Mouse (Mus musculus): Measurements from ENCODE around the gene Tnfsf11. TPM values are rescaled to one million over a fixed set of nuclear protein-coding genes. Genes with fewer than 3 reads are reported as not detected.
A peak's percentile ranks its signal among the peaks of the same experiment; 100 is the strongest.

Tnfsf11 gene
- total RNA-seq, 2 experiments from 2014 or later = not detected

GRCm38 (mm10) chr14:78322916-78323315 lies 15.1 kb upstream of the Tnfsf11 start:
- no peak for TF ChIP-seq CTCF (conservative IDR thresholded peaks at IDR 0.05)
- H3K4me3 ChIP-seq = no peak overlapping the region
- H3K27ac ChIP-seq = no peak overlapping the region
- DNase-seq (ENCODE audit: low spot score in 2 of 2) = no peak

DNA sequence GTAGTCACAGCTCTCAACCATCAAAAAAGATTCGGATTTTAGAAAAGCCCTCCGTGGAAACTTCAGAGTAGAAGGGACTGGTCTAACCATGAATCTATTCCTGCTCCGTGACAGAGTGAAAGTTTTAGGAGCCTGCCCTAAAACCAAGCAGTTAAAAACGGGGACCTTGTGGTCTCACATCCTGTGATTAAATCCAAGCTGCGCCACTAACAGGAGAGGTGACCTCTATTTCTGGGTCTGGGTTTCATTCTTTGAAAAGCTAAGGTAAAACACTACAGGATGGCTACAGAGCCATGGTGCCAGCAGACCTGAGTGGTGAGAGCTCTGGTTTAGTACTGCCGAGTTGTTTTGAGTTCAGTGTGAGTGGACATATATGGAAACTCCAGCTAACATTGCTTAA lies 12.4 kb upstream of the Tnfsf11 start:
- TF ChIP-seq CTCF (conservative IDR thresholded peaks at IDR 0.05) = no peak
- Histone ChIP-seq H3K4me3 (no peak overlapping the region), H3K27ac (no peak overlapping the region)
- no peak for DNase-seq (ENCODE audit: low spot score in 2 of 2)

DNA sequence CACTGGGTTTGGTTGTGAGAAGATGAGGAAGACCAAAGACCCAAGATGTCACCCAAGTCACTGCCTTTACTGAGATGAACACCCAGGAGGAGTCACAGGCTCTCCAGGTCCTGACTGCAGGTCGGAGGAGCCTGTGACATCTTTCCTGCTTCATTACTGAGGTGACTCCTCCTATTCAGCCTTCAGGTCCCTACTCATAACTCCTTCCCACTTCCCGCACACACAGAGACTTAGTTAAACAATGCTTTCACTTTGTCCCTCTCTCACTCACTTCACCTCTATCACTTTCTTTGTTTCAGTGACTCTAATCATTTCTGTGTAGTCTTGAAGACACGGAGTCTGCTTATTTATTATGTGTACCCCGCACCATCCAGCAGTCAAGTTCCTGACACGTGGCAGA lies 11.7 kb upstream of the Tnfsf11 start:
- no peak for TF ChIP-seq CTCF (conservative IDR thresholded peaks at IDR 0.05)
- DNase-seq (ENCODE audit: low spot score in 2 of 2) = no peak
- H3K4me3 ChIP-seq = no peak overlapping the region
- no peak overlapping the region for H3K27ac ChIP-seq

DNA sequence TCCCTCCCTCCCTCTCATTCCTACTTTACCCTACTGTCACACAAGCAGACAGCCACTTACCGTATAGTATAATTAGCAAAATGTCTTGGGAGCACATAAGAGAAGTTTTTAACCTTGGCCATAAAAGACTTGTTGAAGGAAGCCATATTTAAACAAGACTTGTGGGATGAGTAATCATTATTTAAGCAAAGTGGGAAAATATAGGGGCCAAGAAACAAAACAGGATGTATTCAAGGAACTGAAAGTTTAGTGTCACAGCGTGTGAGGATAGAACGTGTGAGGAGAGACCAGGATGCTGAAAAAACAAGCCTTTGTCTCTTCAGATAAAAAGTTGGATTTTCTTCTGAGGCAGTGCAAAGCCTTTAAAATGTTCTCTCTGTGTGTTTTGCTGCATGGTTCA lies 11.2 kb upstream of the Tnfsf11 start:
- no peak for DNase-seq (ENCODE audit: low spot score in 2 of 2)
- no peak overlapping the region for H3K27ac ChIP-seq
- no peak overlapping the region for H3K4me3 ChIP-seq
- no peak for TF ChIP-seq CTCF (conservative IDR thresholded peaks at IDR 0.05)

DNA sequence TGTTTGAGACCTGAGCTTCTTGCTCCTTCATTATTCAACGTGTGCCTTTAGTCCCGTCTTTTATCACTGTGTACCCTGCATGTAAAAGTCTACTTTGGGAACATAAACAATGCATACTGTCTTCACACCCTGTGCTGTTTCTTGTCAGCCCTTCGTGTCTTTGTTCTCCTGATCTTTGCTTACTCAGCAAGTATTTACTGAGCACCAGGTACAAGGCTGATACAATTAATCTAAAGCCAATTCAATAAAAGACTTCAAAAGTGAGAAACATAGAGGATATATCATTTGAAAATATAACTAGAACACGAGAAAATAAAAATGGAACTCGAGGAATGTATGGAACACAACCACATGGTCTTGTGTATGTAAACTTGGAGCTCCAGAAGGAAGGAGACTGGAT lies 9.8 kb upstream of the Tnfsf11 start:
- DNase-seq (ENCODE audit: low spot score in 2 of 2) = no peak
- H3K27ac ChIP-seq = no peak overlapping the region
- no peak overlapping the region for H3K4me3 ChIP-seq
- no peak for TF ChIP-seq CTCF (conservative IDR thresholded peaks at IDR 0.05)

- no peak for DNase-seq (ENCODE audit: low spot score in 2 of 2)
- Histone ChIP-seq H3K27ac (no peak overlapping the region), H3K4me3 (no peak overlapping the region)
- TF ChIP-seq CTCF (conservative IDR thresholded peaks at IDR 0.05) = no peak
Measured at GRCm38 (mm10) chr14:78300914-78301313, 6.9 kb downstream of the Tnfsf11 start.

DNA sequence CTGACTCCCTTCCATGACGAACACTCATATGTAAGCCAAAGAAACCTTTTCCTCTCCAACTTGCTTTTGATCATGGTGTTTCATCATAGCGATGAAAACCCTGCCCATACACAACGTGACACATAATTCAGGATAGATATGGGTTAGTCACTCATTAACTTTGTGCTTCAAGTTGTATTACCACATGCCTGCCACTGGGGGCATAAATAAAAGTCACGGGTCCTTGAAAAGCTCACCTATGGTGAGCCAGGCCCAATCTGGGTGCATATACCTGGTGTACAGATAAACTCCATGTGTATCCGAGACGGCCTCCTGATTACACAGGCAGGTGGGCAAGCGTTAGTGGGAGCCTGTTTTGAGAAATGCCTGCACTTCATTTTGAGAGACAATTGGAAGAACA lies 15.2 kb downstream of the Tnfsf11 start:
- Histone ChIP-seq H3K4me3 (no peak overlapping the region), H3K27ac (no peak overlapping the region)
- TF ChIP-seq CTCF (conservative IDR thresholded peaks at IDR 0.05) = peak; percentile 59
- no peak for DNase-seq (ENCODE audit: low spot score in 2 of 2)

DNA sequence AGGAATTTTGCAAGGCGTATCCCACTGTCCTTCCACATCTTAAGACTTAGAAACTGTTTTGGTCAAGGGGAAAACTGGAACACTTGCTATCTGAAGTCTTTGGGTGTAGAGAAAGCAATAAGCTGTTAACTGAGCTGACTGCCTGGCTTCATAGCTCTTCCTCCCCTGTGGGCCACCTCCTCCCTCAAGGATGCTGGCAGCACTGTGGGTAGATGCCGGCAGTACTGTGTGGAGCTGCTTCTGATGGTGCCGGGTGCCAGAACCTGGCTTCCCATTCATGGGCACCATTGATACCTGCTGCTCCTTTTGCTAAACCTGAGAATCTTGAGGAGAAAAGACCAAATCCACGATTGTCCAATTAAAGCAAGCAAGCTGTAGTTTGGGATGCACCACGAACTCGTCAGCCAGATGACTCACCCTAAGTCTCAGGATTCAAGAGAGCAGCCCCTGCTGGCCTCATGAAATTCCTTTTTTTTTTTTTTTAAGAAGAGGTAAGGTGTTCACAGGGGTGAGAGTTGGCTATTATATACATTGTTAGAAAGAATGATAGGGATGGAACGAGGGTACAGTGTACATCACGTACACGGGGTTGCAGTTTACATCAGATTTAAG lies 17.8 kb downstream of the Tnfsf11 start:
- no peak for DNase-seq (ENCODE audit: low spot score in 2 of 2)
- H3K27ac ChIP-seq = no peak overlapping the region
- TF ChIP-seq CTCF (conservative IDR thresholded peaks at IDR 0.05) = no peak
- H3K4me3 ChIP-seq = no peak overlapping the region

DNA sequence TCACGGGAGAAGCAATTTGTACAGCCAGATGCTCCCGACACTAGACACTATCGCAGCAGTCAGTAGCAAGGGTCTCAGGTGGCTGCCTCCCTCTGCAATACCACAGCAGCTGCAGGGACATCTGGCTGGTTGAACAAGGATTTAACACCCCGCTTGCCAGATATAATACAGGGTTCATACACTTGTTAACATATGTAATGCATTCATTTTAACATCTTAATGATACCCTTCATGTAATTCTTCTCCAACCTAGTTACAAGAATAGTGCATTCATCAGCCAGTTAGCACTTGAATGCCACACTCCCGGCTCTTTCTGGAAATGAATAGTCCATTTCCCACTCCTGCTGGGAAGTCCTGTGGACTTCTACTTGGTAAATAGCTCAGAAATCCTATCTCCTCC lies 18.9 kb downstream of the Tnfsf11 start:
- H3K4me3 ChIP-seq = no peak overlapping the region
- no peak overlapping the region for H3K27ac ChIP-seq
- no peak for TF ChIP-seq CTCF (conservative IDR thresholded peaks at IDR 0.05)
- DNase-seq (ENCODE audit: low spot score in 2 of 2) = no peak

DNA sequence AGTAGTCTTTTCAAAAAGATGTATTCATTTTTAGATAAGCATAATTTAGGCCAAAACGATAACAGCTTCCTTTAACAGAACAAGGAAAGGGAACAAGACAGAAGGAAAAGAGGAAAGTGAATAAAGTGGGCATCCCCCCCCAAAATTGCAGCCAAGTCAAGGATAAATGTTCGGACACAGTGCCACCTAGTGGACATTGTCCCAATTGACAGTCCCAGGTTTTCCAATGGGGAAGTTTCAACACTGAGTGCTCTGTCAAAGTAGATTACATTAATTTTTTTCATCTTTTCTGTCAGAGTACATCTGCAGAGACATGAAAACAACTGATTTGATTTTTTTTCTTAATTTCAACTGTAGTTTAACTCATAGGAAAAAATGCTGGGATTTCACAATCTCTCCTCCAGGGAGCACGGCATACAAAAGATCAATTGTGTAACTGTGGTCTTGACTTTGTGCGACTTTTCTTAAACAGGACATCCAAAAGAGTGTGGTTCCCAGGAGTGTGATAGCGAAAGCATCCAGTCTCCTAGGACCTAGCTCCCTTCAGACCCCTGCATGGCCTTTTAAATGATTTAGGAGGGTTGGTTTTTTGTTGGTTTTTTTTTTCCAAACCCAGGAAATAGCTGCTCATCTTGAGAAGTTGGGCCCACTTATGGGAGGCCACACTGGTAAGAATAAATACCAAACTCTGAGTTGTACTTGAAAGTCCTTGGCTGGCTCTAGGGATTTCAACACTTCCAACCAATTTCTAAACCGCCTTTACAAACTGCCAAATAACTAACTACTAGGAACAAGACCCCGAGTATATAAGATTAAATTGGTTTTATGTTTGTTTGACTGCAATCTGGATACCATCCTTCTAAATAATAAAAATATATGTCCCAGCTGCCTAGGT lies 19.7 kb downstream of the Tnfsf11 start:
- Histone ChIP-seq H3K27ac (no peak overlapping the region), H3K4me3 (no peak overlapping the region)
- DNase-seq (ENCODE audit: low spot score in 2 of 2) = peak; percentile 39 to 78
- TF ChIP-seq CTCF (conservative IDR thresholded peaks at IDR 0.05) = peak; percentile 95

DNA sequence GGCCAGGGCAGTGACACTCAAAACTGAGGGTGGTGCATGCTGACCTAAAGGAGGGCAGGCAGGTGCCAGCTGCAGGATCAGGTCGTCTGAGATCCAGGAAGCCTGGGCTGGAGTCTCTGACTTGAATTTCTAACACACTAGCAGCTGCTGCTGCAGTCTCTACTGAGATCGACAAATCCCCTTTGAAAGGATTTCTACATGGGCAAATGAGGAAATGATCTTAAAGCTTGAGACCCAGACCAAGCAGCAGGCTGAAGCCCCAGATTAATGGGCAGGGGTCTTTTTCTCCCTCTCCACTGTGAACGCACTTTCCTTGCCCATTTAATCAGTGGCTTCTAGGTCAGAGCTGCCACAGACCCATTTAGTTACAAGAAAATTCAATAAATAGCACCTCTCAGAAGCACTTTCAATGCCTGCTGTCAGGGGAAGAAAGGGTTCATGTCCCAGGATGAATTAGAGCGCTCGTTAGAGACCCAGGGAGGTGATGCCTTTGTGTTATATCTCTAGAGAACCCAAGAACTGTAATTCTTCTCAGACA lies 21.8 kb downstream of the Tnfsf11 start:
- no peak for DNase-seq (ENCODE audit: low spot score in 2 of 2)
- Histone ChIP-seq H3K4me3 (no peak overlapping the region), H3K27ac (no peak overlapping the region)
- no peak for TF ChIP-seq CTCF (conservative IDR thresholded peaks at IDR 0.05)

GRCm38 (mm10) chr14:78282490-78282889 lies 25.4 kb downstream of the Tnfsf11 start:
- no peak overlapping the region for H3K4me3 ChIP-seq
- H3K27ac ChIP-seq = no peak overlapping the region
- peak; percentile 65 for TF ChIP-seq CTCF (conservative IDR thresholded peaks at IDR 0.05)
- DNase-seq (ENCODE audit: low spot score in 2 of 2) = peak in 1 of 2 experiments; percentile 42

GRCm38 (mm10) chr14:78276395-78276930 lies 31.4 kb downstream of the Tnfsf11 start:
- no peak for TF ChIP-seq CTCF (conservative IDR thresholded peaks at IDR 0.05)
- Histone ChIP-seq H3K4me3 (peak overlapping the region; percentile 5; the same call in 1 of the 2 replicates), H3K27ac (peak overlapping the region; percentile 12; the same call in 1 of the 2 replicates)
- peak in 1 of 2 experiments; percentile 27 for DNase-seq (ENCODE audit: low spot score in 2 of 2)

All from layer of hippocampus, adult 2 months (tissue).